Mouse (Mus musculus) intestine, postnatal 0 days (tissue): Measurements from ENCODE around the gene Trp53rkb. TPM values are rescaled to one million over a fixed set of nuclear protein-coding genes. Genes with fewer than 3 reads are reported as not detected.

ENCODE experiments used
- ATAC-seq: fragments of 200-750 bp; cut with Nextera tagmentation; 2 replicates; pipeline ENCODE4 v1.8.0; 2017; ENCODE audit warnings: mild to moderate bottlenecking, moderate TSS enrichment, moderate library complexity
- H3K27ac ChIP-seq: fragments of 300-500 bp; sonication (generic); 2 replicates; pipeline ENCODE4 v1.5.1; 2014; ENCODE audit warnings: mild to moderate bottlenecking, low read depth, low read length, moderate library complexity
- H3K27me3 ChIP-seq: fragments of 300-500 bp; sonication (generic); replicated peaks from 2 replicates; pipeline ENCODE4 v1.6.1; 2014; ENCODE audit warnings: low read length, mixed read lengths; ENCODE audit not compliant: control insufficient read depth, insufficient read depth
- H3K36me3 ChIP-seq: fragments of 300-500 bp; sonication (generic); 2 replicates; pipeline ENCODE4 v1.6.1; 2014; ENCODE audit warnings: mild to moderate bottlenecking, moderate library complexity; ENCODE audit not compliant: control insufficient read depth, insufficient read depth
- H3K4me1 ChIP-seq: fragments of 300-500 bp; sonication (generic); replicated peaks from 2 replicates; pipeline ENCODE4 v1.6.1; 2014; ENCODE audit warnings: antibody characterized with exemption, low read length, mixed read lengths; ENCODE audit not compliant: control insufficient read depth, insufficient read depth
- H3K4me2 ChIP-seq: fragments of 300-500 bp; sonication (generic); replicated peaks from 2 replicates; pipeline ENCODE4 v1.6.1; 2014; ENCODE audit warnings: low read depth, mild to moderate bottlenecking, moderate library complexity
- H3K4me3 ChIP-seq: fragments of 300-500 bp; sonication (generic); 2 replicates; pipeline ENCODE4 v1.5.1; 2014; ENCODE audit warnings: low read depth, low read length
- H3K9ac ChIP-seq: fragments of 300-500 bp; sonication (generic); 2 replicates; pipeline ENCODE4 v1.6.1; 2014; ENCODE audit warnings: mild to moderate bottlenecking, low read depth, low read length
- H3K9me3 ChIP-seq: fragments of 300-500 bp; sonication (generic); 2 replicates; pipeline ENCODE4 v1.6.1; 2016; ENCODE audit warnings: mixed run types; ENCODE audit not compliant: control insufficient read depth
- CTCF ChIP-seq: sonication (generic); IDR thresholded peaks from 2 replicates; pipeline ENCODE4 v1.5.1; 2016; ENCODE audit warnings: low read depth, mild to moderate bottlenecking, control low read depth, antibody characterized with exemption, moderate library complexity
- WGBS: fragments of 180-500 bp; shearing (Covaris S2); extraction: QIAGEN DNeasy Blood & Tissue Kit; methylation state at CpG from one replicate; pipeline ENCODE4 v1.1.7; 2014; 5-methylcytosine and 5-hydroxymethylcytosine counted together
- polyA plus RNA-seq: library from polyadenylated mRNA; unstranded; fragments of >200 nt; fragmentation: Nextera tagmentation; extraction: Ambion mirVana; gene quantifications from 2 replicates; pipeline ENCODE4 v1.2.1, GENCODE M21; 2015

Trp53rkb gene
- polyA plus RNA-seq, 1 experiment from 2014 or later, result 3.7 TPM

DNA sequence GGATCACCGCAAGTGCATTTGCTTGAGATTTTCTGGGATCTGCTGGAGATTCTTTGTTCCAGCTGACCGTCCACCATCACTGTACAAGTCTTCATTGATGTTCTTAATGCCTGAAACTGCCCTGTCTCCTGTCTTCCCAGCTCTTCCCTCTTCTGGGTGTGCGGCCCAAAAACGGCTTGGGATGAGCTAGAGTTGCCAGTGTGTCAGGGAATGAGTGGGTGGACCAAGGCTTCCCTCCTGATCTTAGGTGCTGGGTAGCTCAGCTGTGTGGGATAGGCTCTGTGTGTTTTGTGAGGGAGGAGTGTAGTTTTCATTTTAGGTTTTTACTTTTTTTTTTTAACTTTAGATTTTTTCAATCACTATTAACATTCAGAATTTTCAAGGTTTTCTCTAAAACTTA is 42.5 kb downstream of the Trp53rkb start:
- Histone ChIP-seq H3K4me3 (no peak overlapping the region), H3K36me3 (peaks cover 53% of the 10 kb centered on the region), H3K9ac (no peak overlapping the region), H3K9me3 (no peaks in the 10 kb centered on the region), H3K27me3 (no peaks in the 10 kb centered on the region), H3K4me2 (no peak overlapping the region), H3K27ac (no peak overlapping the region), H3K4me1 (no peaks in the 10 kb centered on the region)
- TF ChIP-seq CTCF, result no peak
- 96% methylated on average over 4 of the region's 4 CpGs for WGBS
- no peak for ATAC-seq

DNA sequence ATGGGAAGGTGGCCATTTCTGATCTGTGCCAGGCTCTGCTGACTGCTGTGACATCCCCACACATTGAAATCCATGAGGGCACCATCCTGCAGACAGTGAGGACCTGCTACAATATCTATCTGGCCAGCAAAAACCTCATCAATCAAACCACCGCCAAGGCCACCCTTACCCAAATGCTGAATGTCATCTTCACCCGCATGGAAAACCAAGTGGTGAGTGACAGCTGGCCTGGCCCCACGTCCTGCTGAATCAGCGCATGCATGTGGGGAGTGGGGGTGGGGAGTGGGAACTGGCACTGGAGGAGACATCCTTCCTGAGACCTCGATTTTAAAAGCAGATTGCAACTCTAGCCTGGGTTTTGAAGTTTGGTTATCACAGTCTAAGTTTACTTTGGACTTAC is 43.2 kb downstream of the Trp53rkb start:
- WGBS, result 71% methylated on average over 5 of the region's 5 CpGs
- Histone ChIP-seq H3K27me3 (no peaks in the 10 kb centered on the region), H3K4me2 (no peak overlapping the region), H3K4me3 (no peak overlapping the region), H3K36me3 (peaks cover 54% of the 10 kb centered on the region), H3K27ac (no peak overlapping the region), H3K9ac (no peak overlapping the region), H3K4me1 (no peaks in the 10 kb centered on the region), H3K9me3 (no peaks in the 10 kb centered on the region)
- TF ChIP-seq CTCF, result no peak
- ATAC-seq, result no peak

DNA sequence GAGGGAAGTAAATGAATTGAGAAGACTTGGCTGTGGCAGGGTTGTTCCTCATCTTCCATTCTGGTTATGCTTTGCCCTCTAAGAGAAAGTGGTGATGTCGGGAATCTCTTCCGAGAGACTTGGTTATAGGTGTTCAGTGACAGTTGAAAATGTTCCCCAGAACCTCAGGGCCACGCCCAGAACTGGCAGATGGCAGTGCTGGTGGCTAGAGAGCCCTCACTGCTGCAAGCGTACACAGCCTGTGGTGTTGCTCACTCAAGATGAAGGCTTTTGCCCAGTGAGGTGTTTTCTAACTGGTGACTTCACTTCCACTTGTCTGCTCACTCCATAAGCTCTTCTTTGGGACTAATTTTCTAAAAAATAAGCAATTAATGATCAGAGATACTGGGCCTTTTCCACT is 49.5 kb downstream of the Trp53rkb start:
- H3K27me3 ChIP-seq, result no peaks in the 10 kb centered on the region
- no peak for ATAC-seq
- H3K27ac ChIP-seq, result no peak overlapping the region
- no peaks in the 10 kb centered on the region for H3K4me1 ChIP-seq
- WGBS, result 83% methylated on average over 4 of the region's 4 CpGs
- peaks cover 68% of the 10 kb centered on the region for H3K36me3 ChIP-seq
- H3K9ac ChIP-seq, result no peak overlapping the region
- no peak for TF ChIP-seq CTCF
- no peak overlapping the region for H3K4me3 ChIP-seq
- H3K4me2 ChIP-seq, result no peak overlapping the region
- H3K9me3 ChIP-seq, result no peaks in the 10 kb centered on the region

Other genes with a start within 250 kb of the Trp53rkb start
- 4.0 TPM in 2 replicates for gene Prex1, start 78.7 kb upstream of the Trp53rkb start, polyA plus RNA-seq
- gene Arfgef2, start 13.1 kb downstream of the Trp53rkb start, polyA plus RNA-seq, result 6.1 and 6.5 TPM in 2 replicates
- gene Cse1l, start 113.5 kb downstream of the Trp53rkb start, polyA plus RNA-seq, result 20.8 and 22.1 TPM in 2 replicates
- 30.0 and 31.0 TPM in 2 replicates for gene Stau1, start 203.8 kb downstream of the Trp53rkb start, polyA plus RNA-seq
- gene Ddx27, start 222.7 kb downstream of the Trp53rkb start, polyA plus RNA-seq, result 15.8 and 16.3 TPM in 2 replicates